Mouse (Mus musculus) frontal cortex, postnatal 10 days (tissue): ENCODE results near the gene Grid2ip.

Experiments used
- DNase-seq, 2 experiments: peaks; one replicate each; pipeline ENCODE4 v3.0.0; 2022; ENCODE audit warnings: low spot score in 2 of 2, mixed read lengths in 1 of 2

Grid2ip gene

GRCm38 (mm10) chr5:143356686-143357388, at the start of gene Grid2ip:
Gene Grid2ip, plus strand, starts transcription at chr5:143357338.
- DNase-seq: no peak

- no peak for DNase-seq
Observed at GRCm38 (mm10) chr5:143308825-143309224, 48.3 kb upstream of the Grid2ip start.

GRCm38 (mm10) chr5:143309916-143310315, 47.2 kb upstream of the Grid2ip start:
- no peak for DNase-seq

GRCm38 (mm10) chr5:143311886-143312285, 45.3 kb upstream of the Grid2ip start:
- peak in 1 of 2 experiments; percentile 66 for DNase-seq

DNA sequence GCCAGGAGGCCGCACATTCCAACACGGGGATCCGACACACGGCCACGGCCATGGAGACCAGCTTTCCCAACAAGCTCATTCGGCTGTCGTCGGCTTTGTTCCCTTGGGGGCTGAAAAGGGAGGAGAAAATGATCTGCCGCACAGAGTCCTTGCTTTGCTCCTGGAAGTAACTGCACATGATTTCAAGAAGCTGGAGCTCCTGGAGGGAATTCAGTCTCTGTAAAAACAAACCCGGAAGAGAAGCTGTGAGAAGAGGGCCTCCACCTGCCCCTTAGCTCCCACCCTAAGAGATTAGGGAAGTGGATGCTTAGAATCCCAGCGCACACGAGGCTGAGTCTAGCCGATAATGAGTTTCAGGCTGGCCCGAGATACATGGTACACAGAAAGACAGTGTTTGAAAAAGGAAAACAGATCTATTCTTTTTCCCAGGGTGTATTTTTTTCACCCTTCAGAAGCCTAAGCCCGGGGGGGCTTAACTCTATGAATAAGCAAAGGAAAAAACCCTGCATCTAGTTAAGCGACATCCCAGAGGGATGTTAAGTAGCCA, 42.9 kb upstream of the Grid2ip start:
- no peak for DNase-seq

GRCm38 (mm10) chr5:143314730-143315513, 42.2 kb upstream of the Grid2ip start, which contains the start of gene E130309D02Rik:
Gene E130309D02Rik, minus strand, starts transcription at chr5:143315360.
- peak; percentile 70 to 86 for DNase-seq

DNA sequence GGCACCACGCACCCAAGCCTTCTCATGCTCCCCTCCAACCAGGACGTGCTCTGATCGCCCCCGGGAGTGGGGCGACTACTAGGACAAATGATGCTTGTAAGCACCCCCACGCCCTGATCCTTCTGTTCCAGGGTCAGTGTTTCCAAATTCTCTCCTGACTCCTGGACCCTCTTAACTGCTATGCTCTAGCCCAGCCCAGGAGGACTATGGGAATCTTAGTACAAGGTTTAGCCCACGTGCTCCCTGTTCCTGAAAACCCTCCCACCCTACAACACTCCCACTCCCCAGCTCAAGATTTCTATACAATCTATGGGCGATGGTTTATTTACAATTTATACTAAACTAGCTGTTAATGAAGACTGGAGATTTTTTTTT, 41.6 kb upstream of the Grid2ip start:
- no peak for DNase-seq

- no peak for DNase-seq
Observed at GRCm38 (mm10) chr5:143316605-143317287, 40.4 kb upstream of the Grid2ip start.

DNA sequence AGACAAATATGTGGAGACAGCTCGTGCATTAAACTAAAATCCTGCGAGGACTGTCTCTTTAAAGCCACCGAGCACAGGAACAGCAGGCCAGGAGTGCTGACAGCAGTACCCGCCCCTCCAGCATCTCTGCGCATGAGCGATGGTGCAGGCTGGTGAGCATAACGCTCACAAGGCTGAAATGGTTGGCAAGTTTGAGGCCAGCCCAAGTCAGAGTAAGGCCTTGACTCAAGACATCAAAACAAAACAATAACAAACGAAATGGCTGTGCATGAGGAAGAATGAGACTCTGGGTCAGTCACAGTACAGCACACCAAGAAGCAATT, 39.9 kb upstream of the Grid2ip start:
- DNase-seq: no peak

DNA sequence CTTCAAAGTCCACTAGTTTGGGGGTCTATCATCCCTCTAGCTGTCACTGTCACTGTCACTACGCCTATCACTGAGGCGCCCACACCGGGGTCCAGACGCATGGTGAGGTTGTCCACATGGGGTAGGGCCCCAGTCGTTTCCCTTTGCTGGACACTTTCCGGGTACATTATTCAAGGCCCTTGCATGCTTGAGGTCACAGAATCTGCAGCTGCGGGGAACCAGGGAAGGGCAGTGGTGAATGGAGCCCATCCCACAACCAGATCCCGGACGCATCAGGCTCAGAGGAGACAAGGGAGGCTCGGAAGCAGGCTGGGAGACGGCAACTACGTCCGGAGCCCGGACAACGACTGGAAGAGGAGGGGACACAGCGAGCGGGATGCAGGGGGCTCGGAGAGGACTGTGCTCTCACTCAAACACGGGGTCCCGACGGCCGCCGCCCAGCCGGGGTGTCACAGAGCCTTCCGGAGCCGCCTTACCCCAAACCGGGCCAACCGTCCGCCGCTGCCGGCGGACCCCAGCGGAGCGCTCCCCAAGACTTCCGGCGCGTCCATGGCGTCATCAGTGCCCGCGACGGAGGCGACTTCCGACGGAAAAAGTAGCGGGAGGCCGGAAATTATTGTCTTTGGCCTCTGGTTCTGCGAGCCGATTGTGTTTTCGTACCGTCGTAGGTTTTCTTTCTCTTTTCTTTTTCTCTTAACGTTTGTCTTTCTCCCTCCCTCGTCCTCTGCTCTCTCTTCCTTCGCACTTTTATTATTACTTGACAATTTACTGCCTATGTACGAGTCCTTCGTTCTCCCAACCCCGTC, 28.2 kb upstream of the Grid2ip start, which contains the start of gene Zdhhc4:
TSS of gene Zdhhc4 (minus strand) at position 567 of the 806 bp plus-strand sequence.
- DNase-seq: peak; percentile 77 to 90

- DNase-seq: peak in 1 of 2 experiments; percentile 77
Observed at GRCm38 (mm10) chr5:143333872-143334271, 23.3 kb upstream of the Grid2ip start.

DNA sequence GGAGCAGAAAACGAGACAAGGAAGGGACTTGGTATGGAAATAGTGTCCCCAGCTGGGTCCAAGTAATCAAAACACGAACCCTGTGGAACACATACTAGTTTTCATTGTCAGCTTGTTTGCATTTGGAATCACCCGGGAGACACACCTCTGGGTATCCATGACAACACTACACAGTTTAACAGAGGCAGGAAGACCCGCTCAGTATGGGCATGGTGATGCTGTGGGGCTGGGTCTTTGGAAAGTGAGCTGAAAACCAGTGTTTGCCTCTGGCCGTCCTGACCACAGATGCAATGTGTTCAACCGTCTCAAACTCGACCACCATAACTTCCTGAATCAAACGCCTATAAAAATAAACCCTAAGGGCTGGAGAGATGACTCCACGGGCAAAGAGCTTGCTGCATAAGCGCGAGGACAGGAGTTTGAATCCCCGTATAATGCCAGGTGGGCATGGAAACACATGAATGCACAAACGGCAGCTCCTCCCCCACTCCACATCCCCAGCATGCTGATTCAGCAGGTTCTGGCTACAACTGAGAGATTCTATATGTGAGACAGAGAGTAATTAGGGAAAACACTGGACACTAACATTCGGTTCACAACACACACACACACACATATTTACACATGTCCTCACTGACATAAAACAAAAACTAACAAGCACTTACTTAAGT, 22.6 kb upstream of the Grid2ip start:
- DNase-seq: no peak

GRCm38 (mm10) chr5:143335089-143335460, 22.1 kb upstream of the Grid2ip start:
- no peak for DNase-seq

DNA sequence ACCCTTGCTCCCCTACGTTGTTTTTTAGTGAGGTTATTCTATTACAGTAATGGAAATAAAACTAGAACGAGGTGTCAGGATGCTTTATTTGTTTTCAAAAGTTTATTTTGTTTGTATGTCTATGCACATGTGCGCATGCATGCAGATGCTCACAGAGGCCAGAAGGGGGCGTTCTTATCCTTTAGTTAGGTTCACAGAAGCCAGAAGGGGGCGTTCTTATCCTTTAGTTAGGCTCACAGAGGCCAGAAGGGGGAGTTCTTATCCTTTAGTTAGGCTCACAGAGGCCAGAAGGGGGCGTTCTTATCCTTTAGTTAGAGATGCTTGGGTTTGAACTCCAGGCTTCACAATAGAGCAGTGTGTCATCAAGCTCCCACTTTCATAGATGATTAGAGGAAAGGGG, 20.6 kb upstream of the Grid2ip start:
- no peak for DNase-seq

GRCm38 (mm10) chr5:143339603-143340002, 17.5 kb upstream of the Grid2ip start:
- DNase-seq: no peak

- no peak for DNase-seq
Observed at GRCm38 (mm10) chr5:143346367-143346766, 10.8 kb upstream of the Grid2ip start.

DNA sequence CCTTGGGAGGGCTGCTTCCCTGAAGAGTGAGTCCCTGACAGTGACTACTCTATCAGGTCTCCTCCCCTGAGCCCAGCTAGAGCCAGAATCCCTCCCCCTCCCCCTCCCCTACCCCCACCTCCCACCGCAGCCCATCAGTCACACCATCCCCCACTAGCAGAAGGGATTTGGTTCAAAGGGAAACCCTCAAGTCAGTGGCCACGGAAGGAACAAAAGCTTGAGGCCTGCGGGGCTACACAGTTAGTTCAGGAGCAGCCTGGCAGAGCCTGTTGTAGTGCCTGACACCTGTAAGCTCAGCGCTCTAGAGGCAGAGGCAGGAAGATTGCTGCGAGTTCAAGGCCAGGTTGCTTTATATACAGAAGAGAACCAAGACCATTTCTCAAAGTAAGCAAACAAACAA, 1.1 kb upstream of the Grid2ip start:
- DNase-seq: no peak

DNA sequence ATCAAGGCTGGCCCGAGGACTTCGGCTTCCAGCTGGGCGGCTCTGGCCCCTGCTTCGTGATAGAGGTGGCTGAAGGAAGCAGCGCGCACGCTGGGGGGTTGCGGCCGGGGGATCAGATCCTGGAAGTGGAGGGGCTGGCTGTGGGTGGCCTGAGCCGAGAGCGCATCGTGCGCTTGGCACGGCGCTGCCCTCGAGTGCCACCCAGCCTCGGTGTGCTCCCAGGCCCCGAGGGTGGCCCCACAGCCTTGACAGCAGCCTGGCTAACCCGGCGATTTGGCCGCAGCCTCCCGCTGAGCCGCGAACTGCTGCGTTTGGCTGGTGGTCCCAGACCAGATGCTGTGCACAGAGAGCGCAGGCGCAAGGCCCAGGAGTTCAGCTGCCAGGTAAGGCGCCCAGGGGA, 426 bp downstream of the Grid2ip start:
- DNase-seq: no peak

- DNase-seq: no peak
Observed at GRCm38 (mm10) chr5:143359263-143359662, 2.1 kb downstream of the Grid2ip start.

GRCm38 (mm10) chr5:143360000-143360399, 2.9 kb downstream of the Grid2ip start:
- no peak for DNase-seq

DNA sequence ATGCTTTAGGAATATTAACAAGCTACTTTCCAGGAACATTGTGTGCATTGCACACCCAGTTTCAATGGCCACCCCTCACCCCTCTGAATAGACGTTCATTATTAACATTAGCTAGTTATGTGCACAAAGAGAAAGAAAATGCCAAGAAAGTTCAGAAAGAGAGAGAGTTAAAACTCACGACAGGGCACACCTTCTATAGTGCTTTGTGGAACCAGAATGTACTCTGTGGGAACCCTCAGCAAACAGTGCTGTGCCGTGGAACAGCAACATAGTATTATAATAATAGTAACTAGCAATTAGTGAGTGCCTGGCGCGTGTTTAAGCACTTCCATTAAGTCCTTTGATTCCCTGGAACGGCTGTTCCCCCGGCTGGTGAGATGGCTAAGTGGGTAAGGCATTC, 4.3 kb downstream of the Grid2ip start:
- DNase-seq: no peak
